Mouse (Mus musculus) Patski (cell line): ENCODE results near the gene Ino80. TPM values are rescaled to one million over a fixed set of nuclear protein-coding genes. Genes with fewer than 3 reads are reported as not detected.

Experiments
- ATAC-seq: fragments of 100-300 bp; one replicate; pipeline ENCODE4 v1.8.0; 2021
- CTCF ChIA-PET: fragments of 350-600 bp; sonication (Branson Sonifier 250); formaldehyde crosslinking; loops from one replicate; lab custom pipeline; 2022; ENCODE audit warnings: inconsistent platforms; lab: Charles Lee
- POLR2A ChIA-PET: fragments of 350-600 bp; sonication (Branson Sonifier 250); formaldehyde crosslinking; loops from one replicate; lab custom pipeline; 2022; ENCODE audit warnings: antibody characterized with exemption, inconsistent platforms; lab: Charles Lee
- DNase-seq: peaks from one replicate; pipeline ENCODE4 v3.0.0-alpha.2; 2011; ENCODE audit warnings: low read depth, low spot score
- H3K27me3 ChIP-seq: fragments of 371-371 bp; one replicate; pipeline ENCODE4 v1.5.1; 2021
- CTCF ChIP-seq: fragments of 100-300 bp; IDR thresholded peaks from one replicate; pipeline ENCODE4 v1.5.1; 2021
- in situ Hi-C: fragments of 300-500 bp; cut with MboI; formaldehyde crosslinking; loops from 3 replicates; pipeline ENCODE4 v1.11.1; 2018; ENCODE audit warnings: low pct_unique_long_range_greater_than_20kb, mixed read lengths
- polyA plus RNA-seq: library from polyadenylated mRNA; unstranded; gene quantifications from one replicate; pipeline ENCODE4 v1.2.3, GENCODE M21; 2021

Ino80 gene
- polyA plus RNA-seq, 1 experiment from 2014 or later = 17.7 TPM

DNA sequence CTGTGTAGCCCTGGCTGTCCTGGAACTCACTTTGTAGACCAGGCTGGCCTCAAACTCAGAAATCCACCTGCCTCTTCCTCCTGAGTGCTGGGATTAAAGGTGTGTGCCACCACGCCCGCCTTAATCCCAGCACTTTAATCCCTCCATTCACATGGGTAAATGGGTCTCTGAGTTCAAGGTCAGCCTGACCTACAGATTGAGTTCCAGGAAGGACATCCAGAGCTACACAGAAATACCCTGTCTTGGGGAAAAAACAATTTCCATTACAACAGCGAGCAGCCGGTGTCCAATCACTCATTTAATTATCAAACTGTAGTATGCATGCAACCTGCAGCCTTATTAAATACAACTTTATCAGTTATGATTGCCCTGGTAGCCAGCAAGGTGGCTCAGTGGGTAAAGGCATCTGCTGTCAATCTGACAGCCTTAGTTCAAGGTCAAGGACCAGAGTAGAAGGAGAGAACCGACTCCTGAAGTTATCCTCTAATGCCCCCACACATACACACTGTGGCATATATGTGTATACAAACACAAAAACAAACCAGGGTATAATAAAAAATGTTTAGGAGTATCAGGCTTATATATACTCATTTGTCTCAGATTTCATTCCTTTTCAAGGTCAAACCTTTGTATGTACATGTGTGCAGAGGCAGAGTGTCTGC, 14.2 kb downstream of the Ino80 start:
- POLR2A ChIA-PET = no interaction called here
- no peak for DNase-seq
- ATAC-seq = no peak
- CTCF ChIA-PET = interaction anchor here (1.0 kb wide), 1 partner anchor 28 kb away, joined by 3 read pairs; no protein-coding TSS in a partner anchor
- no peaks in the 10 kb centered on the region for H3K27me3 ChIP-seq
- in situ Hi-C loops = no loop called here
- TF ChIP-seq CTCF = no peak

DNA sequence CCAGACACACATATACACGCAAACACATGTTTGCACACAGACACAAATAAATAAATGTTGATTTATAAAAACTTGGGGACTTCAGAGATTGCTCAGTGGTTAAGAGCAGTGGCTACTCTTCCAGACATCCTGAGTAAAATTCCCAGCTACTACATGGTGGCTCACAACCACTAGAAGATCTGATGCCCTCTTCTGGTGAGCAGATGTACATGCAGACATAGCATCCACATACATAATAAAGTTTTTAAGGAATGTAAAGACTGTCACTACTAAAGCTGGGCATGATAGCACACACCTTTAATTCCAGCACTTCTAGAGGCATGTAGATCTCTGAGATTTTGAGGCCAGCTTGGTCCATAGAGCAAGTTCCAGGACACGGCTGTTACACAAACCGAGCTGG, 16.5 kb downstream of the Ino80 start:
- ATAC-seq (no peak), DNase-seq (no peak)
- POLR2A ChIA-PET = no interaction called here
- no peaks in the 10 kb centered on the region for H3K27me3 ChIP-seq
- CTCF ChIA-PET = interaction anchor here (1.0 kb wide), 1 partner anchor 18 kb away, joined by 3 read pairs; no protein-coding TSS in a partner anchor
- in situ Hi-C loops = no loop called here
- TF ChIP-seq CTCF = peak; percentile 54

DNA sequence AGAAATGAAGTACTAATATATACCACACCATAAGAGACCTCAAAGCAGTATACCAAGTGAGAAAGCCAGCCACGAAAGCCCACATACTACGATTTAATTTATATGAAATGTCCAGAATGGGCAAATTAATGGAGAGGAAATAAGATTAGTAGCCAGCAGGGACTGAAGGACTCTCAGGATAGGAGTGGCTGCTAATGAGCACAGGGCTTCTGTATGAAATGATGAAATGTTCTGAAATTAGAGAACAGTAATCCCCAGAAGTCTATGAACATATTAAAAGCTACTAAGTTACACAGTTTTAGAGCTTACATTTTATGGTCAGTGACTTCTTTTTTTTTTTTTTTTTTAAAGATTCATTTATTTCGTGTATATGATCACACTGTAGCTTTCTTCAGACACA, 22.9 kb downstream of the Ino80 start:
- no peak for ATAC-seq
- in situ Hi-C loops = no loop called here
- H3K27me3 ChIP-seq = no peaks in the 10 kb centered on the region
- TF ChIP-seq CTCF = no peak
- ChIA-PET CTCF (interaction anchor here (1.4 to 1.6 kb wide), 2 partner anchors 11 to 14 kb away, joined by 3 to 4 read pairs; no protein-coding TSS in a partner anchor), POLR2A (no interaction called here)
- no peak for DNase-seq

DNA sequence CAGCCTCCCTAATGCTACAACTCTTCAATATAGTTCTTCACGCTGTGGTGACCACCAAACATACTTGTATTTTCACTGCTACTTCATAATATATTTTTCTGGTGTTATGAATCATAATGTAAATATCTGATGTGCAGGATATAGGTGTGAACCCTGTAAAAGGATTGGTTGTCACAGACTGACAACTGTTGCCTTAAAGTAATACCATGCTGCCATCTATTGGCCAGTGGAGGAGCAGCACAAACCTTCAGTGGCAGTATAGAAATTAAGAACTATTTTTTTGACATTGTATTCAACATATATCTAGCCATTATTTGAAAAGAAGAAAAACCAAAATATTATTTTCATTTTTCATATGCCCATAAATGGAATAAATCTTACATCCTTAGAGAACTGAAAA, 40.5 kb downstream of the Ino80 start:
- DNase-seq = no peak
- in situ Hi-C loops = no loop called here
- no peak for ATAC-seq
- CTCF ChIA-PET = interaction anchor here (1.0 to 1.6 kb wide), 3 partner anchors 24 to 137 kb away, joined by 3 to 4 read pairs (median 3); no protein-coding TSS in a partner anchor
- no peaks in the 10 kb centered on the region for H3K27me3 ChIP-seq
- POLR2A ChIA-PET = no interaction called here
- peak; percentile 79 for TF ChIP-seq CTCF

DNA sequence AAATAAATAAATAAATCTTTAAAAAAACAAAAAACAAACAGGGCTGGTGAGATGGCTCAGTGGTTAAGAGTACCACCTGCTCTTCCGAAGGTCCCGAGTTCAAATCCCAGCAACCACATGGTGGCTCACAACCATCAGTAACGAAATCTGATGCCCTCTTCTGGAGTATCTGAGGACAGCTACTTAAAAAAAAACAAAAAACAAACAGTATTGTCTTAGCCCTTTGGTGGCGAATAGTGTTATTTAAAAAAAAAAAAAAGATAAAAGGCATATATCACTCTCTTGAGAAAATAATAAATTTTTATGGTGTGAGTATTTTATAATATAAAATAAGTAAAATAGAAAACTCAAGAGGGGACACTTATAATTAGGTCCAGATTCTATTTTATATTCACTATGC, 41.0 kb downstream of the Ino80 start:
- no peak for DNase-seq
- POLR2A ChIA-PET = interaction anchor here (0.7 kb wide), 1 partner anchor 70 kb away, joined by 5 read pairs; no protein-coding TSS in a partner anchor
- in situ Hi-C loops = no loop called here
- CTCF ChIA-PET = interaction anchor here (1.0 to 1.6 kb wide), 4 partner anchors 23 to 137 kb away, joined by 3 to 4 read pairs (median 3); no protein-coding TSS in a partner anchor
- TF ChIP-seq CTCF = no peak
- no peak for ATAC-seq
- H3K27me3 ChIP-seq = no peaks in the 10 kb centered on the region

DNA sequence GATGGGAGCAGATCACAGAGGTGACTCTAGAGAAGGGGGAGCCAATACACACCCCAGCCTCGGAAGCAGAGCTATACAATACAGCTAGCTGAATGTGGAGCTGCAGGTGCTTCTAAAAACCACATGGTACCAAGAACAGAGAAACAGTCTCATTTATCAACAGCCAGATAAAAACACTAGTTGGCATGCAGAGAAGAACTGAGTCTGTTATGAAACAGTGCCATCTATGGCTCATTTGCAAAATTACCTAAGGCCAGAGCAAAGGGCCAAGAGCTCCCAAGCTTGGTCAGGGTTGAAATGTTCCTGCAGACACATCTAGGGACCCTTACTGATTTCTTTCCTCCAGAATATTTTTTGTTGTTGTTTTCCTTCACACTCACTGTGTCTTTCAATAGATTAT, 63.7 kb downstream of the Ino80 start:
- no peaks in the 10 kb centered on the region for H3K27me3 ChIP-seq
- CTCF ChIA-PET = interaction anchor here (0.7 to 3.7 kb wide), 18 partner anchors 9 to 125 kb away, joined by 3 to 26 read pairs (median 4); partner anchors contain the start of gene Vps18
- ATAC-seq (no peak), DNase-seq (no peak)
- TF ChIP-seq CTCF = peak; percentile 74
- POLR2A ChIA-PET = no interaction called here
- in situ Hi-C loops = no loop called here

DNA sequence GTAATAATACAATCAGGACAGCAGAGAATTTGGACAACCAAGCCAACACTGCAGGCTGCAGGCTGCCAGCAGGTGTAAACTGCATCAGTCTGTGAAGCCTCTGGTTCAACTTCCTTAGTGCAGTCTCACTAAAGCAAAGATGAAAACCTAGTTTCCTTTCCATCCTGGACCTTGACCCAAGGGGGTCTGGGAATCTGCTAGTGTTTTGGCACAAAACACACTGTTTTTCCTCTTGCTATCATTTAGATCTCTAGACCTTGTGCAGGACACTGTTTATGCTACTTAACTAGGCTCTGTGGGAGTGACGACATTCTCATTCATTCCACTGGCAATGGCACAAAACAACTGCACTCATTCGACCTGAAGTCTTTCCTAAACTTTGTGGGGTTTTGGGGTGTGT, 65.8 kb downstream of the Ino80 start:
- ATAC-seq (no peak), DNase-seq (no peak)
- in situ Hi-C loops = no loop called here
- POLR2A ChIA-PET = no interaction called here
- CTCF ChIA-PET = interaction anchor here (1.4 kb wide), 1 partner anchor 12 kb away, joined by 4 read pairs; no protein-coding TSS in a partner anchor
- no peaks in the 10 kb centered on the region for H3K27me3 ChIP-seq
- TF ChIP-seq CTCF = no peak

DNA sequence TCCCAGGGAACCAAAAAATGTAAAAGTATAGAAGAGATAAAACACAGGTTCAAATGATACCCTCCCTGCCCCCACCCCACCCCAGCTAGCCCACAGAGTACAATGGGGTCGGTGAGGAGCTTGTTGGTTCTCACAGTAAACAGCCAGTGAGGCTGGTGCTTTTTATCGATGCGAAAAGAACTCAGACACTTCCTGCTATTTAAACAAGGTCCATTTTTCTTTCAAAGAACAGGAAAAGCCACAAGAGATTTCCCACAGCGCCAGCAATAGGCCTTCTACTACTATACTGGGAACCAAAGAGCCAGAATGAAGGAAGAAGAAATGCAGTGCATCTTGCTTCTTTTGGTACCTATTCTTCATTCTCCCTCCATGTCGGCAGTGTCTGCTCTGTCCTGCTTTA, 66.5 kb downstream of the Ino80 start:
- in situ Hi-C loops = no loop called here
- TF ChIP-seq CTCF = no peak
- POLR2A ChIA-PET = no interaction called here
- DNase-seq = no peak
- ATAC-seq = no peak
- CTCF ChIA-PET = no interaction called here
- no peaks in the 10 kb centered on the region for H3K27me3 ChIP-seq

DNA sequence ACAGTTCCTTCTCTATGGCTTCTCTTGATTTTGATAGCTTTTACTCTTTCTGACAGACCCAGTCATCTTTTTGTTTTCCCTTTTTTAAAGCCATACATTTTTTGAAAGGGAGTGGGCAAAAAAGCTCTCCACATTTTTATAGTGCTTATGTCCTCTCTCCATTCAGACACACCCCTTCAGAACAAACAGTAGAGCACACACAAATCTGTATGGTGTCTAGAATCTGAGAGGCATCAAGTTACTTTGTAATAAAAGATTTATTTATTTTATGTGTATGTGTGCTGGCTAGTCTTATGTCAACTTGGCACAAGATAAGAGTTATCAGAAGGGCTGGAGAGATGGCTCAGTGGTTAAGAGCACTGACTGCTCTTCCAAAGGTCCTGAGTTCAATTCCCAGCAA, 68.8 kb downstream of the Ino80 start:
- DNase-seq (no peak), ATAC-seq (no peak)
- ChIA-PET POLR2A (interaction anchor here (1.4 kb wide), 1 partner anchor 15 kb away, joined by 3 read pairs; no protein-coding TSS in a partner anchor), CTCF (interaction anchor here (0.7 kb wide), 1 partner anchor 23 kb away, joined by 3 read pairs; no protein-coding TSS in a partner anchor)
- TF ChIP-seq CTCF = no peak
- no peaks in the 10 kb centered on the region for H3K27me3 ChIP-seq
- in situ Hi-C loops = no loop called here

DNA sequence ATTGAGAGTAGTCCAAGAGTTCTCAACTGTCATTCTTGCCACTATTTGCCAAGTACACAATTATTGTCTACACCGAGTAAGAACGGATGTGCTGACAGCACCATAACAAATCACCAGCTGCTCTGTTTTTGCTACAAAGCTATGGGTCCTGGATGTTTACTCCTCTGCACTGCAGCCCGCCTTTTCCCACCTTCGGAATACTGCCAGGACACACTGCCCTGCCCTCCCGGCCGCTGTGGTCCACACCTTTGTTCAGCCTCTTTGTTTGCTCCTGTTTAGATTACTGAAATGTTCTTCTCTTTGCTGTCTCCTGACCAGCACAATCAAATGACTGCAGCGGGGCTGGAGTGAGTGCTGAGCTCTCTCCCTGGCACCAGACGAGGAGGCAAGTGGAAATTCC, 69.2 kb downstream of the Ino80 start:
- ATAC-seq (no peak), DNase-seq (no peak)
- POLR2A ChIA-PET = interaction anchor here (1.4 kb wide), 1 partner anchor 15 kb away, joined by 3 read pairs; no protein-coding TSS in a partner anchor

DNA sequence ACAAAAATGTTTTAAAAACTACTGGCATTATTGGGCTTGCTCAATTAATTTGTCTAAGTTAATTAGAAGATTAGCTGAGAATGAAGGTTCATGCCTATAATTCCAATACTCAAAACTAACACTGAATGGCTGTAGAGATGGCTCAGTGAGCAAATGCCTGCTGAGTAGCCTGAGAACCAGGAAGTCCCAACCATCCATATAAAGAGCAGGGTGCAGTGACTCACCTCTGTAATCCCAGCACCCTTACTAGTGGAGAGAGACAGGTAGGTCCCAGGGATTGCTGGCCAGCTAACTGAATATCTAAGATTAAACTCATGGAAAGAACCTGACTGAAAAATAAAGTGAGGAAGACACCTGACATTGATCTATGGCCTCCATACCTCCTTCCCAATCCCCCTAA, 78.2 kb downstream of the Ino80 start:
- in situ Hi-C loops = no loop called here
- POLR2A ChIA-PET = no interaction called here
- TF ChIP-seq CTCF = no peak

More for the DNA sequence above, 69.2 kb downstream of the Ino80 start:
- CTCF ChIA-PET = interaction anchor here (0.7 kb wide), 1 partner anchor 23 kb away, joined by 3 read pairs; no protein-coding TSS in a partner anchor
- in situ Hi-C loops = no loop called here
- no peaks in the 10 kb centered on the region for H3K27me3 ChIP-seq
- no peak for TF ChIP-seq CTCF

More for the DNA sequence above, 78.2 kb downstream of the Ino80 start:
- CTCF ChIA-PET = interaction anchor here (0.7 to 1.2 kb wide), 2 partner anchors 19 to 100 kb away, joined by 3 read pairs; no protein-coding TSS in a partner anchor
- ATAC-seq = no peak
- DNase-seq = no peak
- no peaks in the 10 kb centered on the region for H3K27me3 ChIP-seq
